Mouse (Mus musculus): ENCODE data around the gene Gm12887. TPM values are rescaled to one million over a fixed set of nuclear protein-coding genes. Genes with fewer than 3 reads are reported as not detected.

Gene Gm12887
- total RNA-seq (2021): not detected
- long read RNA-seq, experiment 1: 0 reads
- long read RNA-seq, experiment 2: 0 reads

GRCm38 (mm10) chr4:121622003-121622402 lies at the start of gene Gm12887:
Gene Gm12887, minus strand, starts transcription at chr4:121622103.
- DNase-seq: no peak

- DNase-seq: no peak
Observed at GRCm38 (mm10) chr4:121657040-121657439, 35.1 kb upstream of the Gm12887 start.

Other genes starting within 250 kb of the Gm12887 start
- not detected for gene Gm12886, start 199.0 kb downstream of the Gm12887 start, total RNA-seq (2021)